Mouse (Mus musculus): Measurements from ENCODE around the gene Ugt1a9.
"Not testable (repeated sequence)": the region's sequence is repeated elsewhere in the genome, so short reads cannot be mapped to it uniquely, and the experiment has no call there.

Ugt1a9 gene

DNA sequence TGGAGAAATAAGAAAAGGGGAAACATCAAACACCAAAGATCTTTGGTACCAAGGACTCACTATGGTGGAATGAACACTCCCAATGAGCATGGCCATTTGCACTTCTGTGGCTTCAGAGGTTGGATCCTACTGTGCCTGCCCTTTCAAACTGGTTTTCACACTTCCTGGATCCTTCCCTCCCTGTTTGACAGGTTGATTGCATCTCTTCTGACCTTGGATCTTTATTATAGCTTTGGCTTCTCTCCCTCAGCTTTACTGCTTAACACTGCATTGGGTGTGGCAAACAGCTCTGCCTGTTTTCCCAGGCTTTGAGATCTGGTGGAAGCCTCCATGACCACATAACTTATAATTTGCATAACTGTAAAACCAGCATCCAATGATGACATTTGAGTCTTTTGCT is 149.7 kb downstream of the Ugt1a9 start:
- no peak for DNase-seq (ENCODE audit: low spot score in 2 of 2)

DNA sequence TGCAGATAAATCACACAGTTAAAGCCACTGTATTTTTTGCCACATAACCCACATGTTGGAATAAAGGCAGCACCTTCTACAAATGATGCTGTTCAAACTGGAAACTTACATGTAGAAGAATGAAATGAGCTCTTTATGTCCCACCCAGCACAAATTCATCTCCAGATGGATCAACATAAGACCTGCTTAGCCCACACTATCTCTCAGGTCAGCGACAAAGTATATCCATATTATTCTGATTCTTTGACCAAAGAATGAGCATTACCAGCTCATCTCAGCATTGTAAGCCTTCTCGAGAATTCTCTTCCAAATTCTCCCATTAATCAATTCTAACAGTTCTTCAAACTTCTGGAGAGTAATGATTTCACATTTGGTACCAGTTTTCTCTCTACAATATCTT is 151.6 kb downstream of the Ugt1a9 start:
- no peak for DNase-seq (ENCODE audit: low spot score in 2 of 2)

DNA sequence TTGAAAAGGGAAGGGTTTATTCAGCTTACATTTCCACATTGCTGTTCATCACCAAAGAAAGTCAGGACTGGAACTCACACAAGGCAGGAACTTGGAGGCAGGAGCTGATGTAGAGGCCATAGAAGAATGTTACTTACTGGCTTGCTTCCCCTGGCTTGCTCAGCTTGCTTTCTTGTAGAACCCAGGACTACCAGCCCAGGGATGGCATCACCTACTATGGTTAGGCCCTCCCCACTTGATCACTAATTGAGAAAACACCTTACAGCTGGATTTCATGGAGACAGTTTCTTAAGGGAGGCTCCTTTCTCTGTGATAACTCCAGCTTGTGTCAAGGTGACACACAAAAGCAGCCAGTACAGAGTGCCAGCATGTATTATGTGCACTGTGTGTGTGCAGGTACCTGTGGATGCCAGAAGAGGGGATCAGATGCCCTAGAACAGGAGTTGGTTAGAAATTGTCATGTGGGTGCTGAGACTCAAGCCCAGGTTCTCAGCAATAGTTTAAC is 152.5 kb downstream of the Ugt1a9 start:
- not testable (repeated sequence) for DNase-seq (ENCODE audit: low spot score in 2 of 2)

- no peak for DNase-seq (ENCODE audit: low spot score in 2 of 2)
Measured at GRCm38 (mm10) chr1:88223591-88223990, 153.0 kb downstream of the Ugt1a9 start.

DNA sequence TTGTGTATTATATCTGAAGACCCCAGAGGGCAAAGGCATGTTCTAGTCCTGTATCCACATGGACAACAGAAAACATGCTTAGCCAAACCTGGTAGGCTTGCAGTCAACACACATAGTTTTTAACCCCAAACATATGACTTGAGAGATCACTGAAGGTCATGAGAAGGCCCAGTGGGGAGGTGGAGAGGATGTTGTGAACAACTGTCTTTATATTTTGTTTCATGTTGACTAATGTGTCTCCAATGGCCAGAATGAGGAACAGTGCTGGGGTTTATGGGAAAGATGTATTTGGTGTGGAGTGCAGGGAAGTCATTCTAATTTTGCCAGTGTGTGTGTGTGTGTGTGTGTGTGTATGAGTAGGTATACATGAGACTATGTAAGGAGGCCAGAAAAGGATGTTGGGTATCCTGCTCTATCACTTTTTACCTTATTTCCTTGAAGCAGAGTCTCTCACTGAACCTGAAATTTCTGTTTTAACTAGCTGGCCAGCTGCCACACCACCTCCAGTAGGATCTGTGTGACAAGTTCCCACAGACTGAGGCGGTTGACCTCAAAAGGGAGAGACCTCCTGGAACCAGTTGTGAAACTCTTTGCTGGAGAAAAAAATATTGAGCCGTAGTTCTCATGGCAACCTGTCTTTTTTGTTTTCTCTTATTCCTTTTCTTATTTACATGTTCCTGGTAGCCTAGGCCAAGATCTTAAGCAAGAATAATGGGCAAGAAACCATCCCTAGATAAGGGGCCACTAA is 153.6 kb downstream of the Ugt1a9 start:
- no peak for DNase-seq (ENCODE audit: low spot score in 2 of 2)

GRCm38 (mm10) chr1:88225301-88225700 is 154.7 kb downstream of the Ugt1a9 start:
- not testable (repeated sequence) for DNase-seq (ENCODE audit: low spot score in 2 of 2)

DNA sequence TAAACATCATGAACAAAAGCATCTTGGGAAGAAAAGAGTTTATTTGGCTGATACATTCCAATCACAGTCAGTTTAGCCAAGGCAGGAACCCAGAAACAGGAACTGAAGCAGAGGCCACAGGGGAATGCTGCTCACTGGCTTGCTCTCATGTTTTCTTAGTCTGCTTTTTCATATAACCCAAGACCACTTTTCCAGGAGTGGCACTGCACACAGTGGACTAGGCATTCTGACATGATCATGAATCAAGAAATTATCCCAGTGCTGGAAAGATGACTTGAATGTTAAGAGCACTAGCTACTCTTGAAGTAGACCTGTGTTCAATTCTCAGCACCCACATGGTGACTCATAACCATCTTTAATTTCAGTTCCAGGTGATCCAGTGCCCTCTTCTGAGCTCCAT is 155.1 kb downstream of the Ugt1a9 start:
- DNase-seq (ENCODE audit: low spot score in 2 of 2) = no peak

- DNase-seq (ENCODE audit: low spot score in 2 of 2) = peak in 1 of 2 experiments; percentile 24
Measured at GRCm38 (mm10) chr1:88226670-88227379, 156.2 kb downstream of the Ugt1a9 start, which contains the start of gene Mroh2a. TSS of gene Mroh2a (plus strand) at chr1:88226986.

GRCm38 (mm10) chr1:88227482-88227881 is 156.9 kb downstream of the Ugt1a9 start:
- DNase-seq (ENCODE audit: low spot score in 2 of 2) = peak in 1 of 2 experiments; percentile 10

GRCm38 (mm10) chr1:88228121-88228520 is 157.5 kb downstream of the Ugt1a9 start:
- DNase-seq (ENCODE audit: low spot score in 2 of 2) = no peak

GRCm38 (mm10) chr1:88229566-88229965 is 159.0 kb downstream of the Ugt1a9 start:
- DNase-seq (ENCODE audit: low spot score in 2 of 2) = no peak

DNA sequence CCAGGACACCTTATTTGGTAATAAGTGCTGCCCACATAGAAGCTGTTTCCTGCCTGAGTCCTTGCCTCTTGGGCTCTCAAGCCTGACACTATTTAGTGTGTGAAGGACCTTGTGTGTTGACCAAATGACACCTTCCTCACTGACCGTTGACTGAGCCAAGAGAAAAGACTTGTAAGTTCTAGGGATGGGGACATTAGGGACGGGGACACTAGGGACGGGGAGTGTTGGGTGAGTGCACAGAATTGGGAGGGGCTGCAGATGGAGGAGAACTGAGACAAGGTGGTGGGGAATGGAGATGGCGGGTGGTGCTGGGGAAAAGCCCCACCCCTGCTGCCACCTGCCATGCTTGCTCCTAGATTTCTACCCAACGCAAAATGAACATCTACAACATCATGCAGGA is 159.4 kb downstream of the Ugt1a9 start:
- no peak for DNase-seq (ENCODE audit: low spot score in 2 of 2)

DNA sequence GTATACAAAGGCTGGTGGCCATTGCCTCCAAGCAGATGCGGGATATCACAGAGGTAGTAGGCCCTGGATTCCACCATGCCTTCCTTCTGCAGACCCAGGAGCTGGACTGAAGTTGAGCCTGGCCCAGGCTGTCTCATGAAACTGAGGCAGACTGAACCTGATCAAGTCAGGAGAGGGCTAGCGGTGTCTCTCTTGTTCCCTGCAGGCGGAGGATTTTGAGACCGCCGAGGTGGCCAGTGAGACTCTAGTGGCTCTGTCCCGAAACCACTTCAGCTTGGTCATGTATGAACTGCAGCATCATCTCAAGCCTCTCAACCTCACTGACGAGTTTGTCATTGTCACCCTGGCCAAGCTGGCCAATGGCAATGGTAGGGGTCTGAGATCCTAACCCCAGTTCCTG is 159.8 kb downstream of the Ugt1a9 start:
- no peak for DNase-seq (ENCODE audit: low spot score in 2 of 2)

GRCm38 (mm10) chr1:88230981-88231802 is 160.6 kb downstream of the Ugt1a9 start:
- no peak for DNase-seq (ENCODE audit: low spot score in 2 of 2)

GRCm38 (mm10) chr1:88231803-88232499 is 161.4 kb downstream of the Ugt1a9 start:
- DNase-seq (ENCODE audit: low spot score in 2 of 2) = no peak

GRCm38 (mm10) chr1:88232664-88233380 is 162.2 kb downstream of the Ugt1a9 start:
- DNase-seq (ENCODE audit: low spot score in 2 of 2) = no peak

DNA sequence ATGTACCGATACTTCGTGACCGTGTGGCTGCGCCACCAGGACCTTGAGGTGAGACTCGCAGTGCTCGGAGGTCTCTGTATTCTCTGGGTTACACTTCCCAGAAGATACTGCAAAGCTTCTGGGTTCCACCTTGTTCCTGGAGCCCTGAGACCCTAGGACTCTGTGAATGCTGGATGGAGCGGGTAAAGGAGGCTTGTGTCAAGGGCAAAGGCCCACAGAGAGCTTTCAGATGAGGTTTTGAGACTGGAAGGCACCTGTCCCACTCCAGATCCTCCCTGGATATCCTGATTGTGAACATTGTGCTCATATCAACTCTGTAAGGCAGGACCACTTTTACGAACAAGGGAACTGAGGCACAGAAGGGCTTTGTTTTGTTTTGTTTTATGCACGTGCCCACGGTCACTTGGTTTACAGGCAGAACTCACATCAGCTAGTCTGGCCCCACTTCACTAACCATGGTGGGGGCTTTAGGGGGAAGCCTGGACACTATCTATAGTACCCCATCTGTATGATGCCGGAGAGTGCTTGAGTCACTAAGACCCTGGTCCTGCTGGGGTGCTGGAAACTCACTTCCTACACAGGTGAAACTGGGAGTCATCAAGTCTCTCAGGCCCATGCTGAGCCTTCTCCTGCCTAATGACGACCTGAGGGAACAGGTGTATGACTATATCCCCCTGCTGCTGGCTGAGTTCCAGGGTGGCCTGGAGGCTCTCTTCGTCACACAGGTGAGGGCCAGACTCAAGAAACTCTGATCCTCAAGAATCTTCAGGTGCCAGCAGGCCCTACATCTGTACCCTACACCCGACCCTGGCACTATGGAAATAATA is 163.0 kb downstream of the Ugt1a9 start:
- DNase-seq (ENCODE audit: low spot score in 2 of 2) = no peak

GRCm38 (mm10) chr1:88234248-88234610 is 163.6 kb downstream of the Ugt1a9 start:
- DNase-seq (ENCODE audit: low spot score in 2 of 2) = no peak

- DNase-seq (ENCODE audit: low spot score in 2 of 2) = no peak
Measured at GRCm38 (mm10) chr1:88234646-88235045, 164.0 kb downstream of the Ugt1a9 start.

Measured in left cerebral cortex, adult 9 months (tissue).